Mouse (Mus musculus): Measurements from ENCODE around the gene Cpa3. TPM values are rescaled to one million over a fixed set of nuclear protein-coding genes. Genes with fewer than 3 reads are reported as not detected.

Cpa3 gene
- total RNA-seq (2023; ENCODE audit: inconsistent age): 0.58 TPM in 1 of 4 replicates, not detected in the others

DNA sequence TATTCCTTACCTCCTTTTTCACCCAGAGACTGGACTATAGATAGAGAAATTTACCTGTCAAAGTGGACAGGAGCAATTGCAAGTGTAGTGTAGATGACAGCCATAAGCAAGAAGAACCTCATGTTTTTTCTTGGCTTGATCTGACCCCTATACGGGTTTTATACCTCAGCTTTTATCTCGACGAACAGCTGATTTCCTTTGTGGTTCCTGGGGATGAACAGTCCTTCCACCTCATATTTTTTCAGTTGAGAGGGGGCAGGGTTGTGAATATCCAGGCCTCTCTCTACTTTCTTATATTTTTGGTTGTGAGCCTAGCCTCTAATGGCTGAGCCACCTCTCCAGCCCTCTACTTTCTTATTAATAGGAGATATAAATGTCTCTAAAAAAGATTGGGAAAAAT, at the start of gene Cpa3:
TSS of gene Cpa3 (minus strand) at position 132 of the 400 bp plus-strand sequence.

DNA sequence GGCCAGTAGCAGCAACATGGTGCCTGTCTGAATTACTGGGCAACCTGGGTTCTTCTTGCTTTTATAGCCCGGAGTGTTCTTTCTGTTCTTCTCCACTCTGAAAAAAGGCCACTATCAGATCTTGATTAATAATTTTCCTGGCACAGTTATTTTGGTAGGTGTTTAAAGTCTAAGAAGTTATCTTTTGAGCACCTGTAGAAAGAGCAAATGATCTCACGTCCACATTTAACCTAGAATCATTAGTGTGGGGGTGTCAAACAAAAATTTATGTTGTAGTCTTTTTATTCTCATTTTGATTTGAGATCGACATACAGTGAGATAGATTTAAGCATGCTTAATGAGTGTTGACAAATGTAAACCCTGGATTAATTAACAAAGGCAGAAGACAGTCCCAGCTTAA, 33.7 kb upstream of the Cpa3 start, which contains the start of gene Cpb1:
TSS of gene Cpb1 (minus strand) at position 101 of the 400 bp plus-strand sequence.

Other genes starting within 250 kb of the Cpa3 start
- gene Hps3, start 206.9 kb downstream of the Cpa3 start, total RNA-seq (2023; ENCODE audit: inconsistent age): 127 to 139 TPM (median 135 TPM) in 4 replicates
- gene Hltf, start 184.4 kb downstream of the Cpa3 start, total RNA-seq (2023; ENCODE audit: inconsistent age): 58.0 to 71.0 TPM (median 62.8 TPM) in 4 replicates
- gene Gyg, start 86.9 kb downstream of the Cpa3 start, total RNA-seq (2023; ENCODE audit: inconsistent age): 19.7 to 25.8 TPM (median 23.8 TPM) in 4 replicates
- 0.35 to 0.84 TPM in 2 of 4 replicates, not detected in the others for gene Cpb1, start 33.6 kb upstream of the Cpa3 start, total RNA-seq (2023; ENCODE audit: inconsistent age)
- not detected in 4 replicates for gene Agtr1b, start 125.0 kb upstream of the Cpa3 start, total RNA-seq (2023; ENCODE audit: inconsistent age)

All from B cell, adult (primary cell).